Mouse (Mus musculus) bone marrow macrophage, adult 2 months (primary cell): ENCODE data around the gene Gm21915. TPM values are rescaled to one million over a fixed set of nuclear protein-coding genes. Genes with fewer than 3 reads are reported as not detected.

Source experiments
- H3K27ac ChIP-seq: 2 replicates; pipeline ENCODE4 v1.5.1; 2012; ENCODE audit warnings: low read depth, low read length; ENCODE audit not compliant: insufficient read depth
- H3K4me1 ChIP-seq: 2 replicates; pipeline ENCODE4 v1.6.1; 2012; ENCODE audit warnings: low read length; ENCODE audit not compliant: control insufficient read depth, insufficient read depth
- H3K4me3 ChIP-seq: 2 replicates; pipeline ENCODE4 v1.5.1; 2012; ENCODE audit warnings: mild to moderate bottlenecking, low read length, moderate library complexity; ENCODE audit not compliant: insufficient read depth
- CTCF ChIP-seq: IDR thresholded peaks from 2 replicates; pipeline ENCODE4 v1.5.1; 2012; ENCODE audit warnings: low read depth, mild to moderate bottlenecking, low read length, moderate library complexity
- POLR2A ChIP-seq: IDR thresholded peaks from 2 replicates; pipeline ENCODE4 v1.6.1; 2012; ENCODE audit warnings: mild to moderate bottlenecking, low read depth, low read length, borderline replicate concordance
- polyA plus RNA-seq: library from polyadenylated mRNA; stranded (reverse); fragments of >200 nt; gene quantifications from 2 replicates; pipeline ENCODE4 v1.2.4, GENCODE M21; 2012; ENCODE audit not compliant: missing spikeins, insufficient read depth, insufficient read length

Gene Gm21915
- polyA plus RNA-seq, 1 experiment = not detected

DNA sequence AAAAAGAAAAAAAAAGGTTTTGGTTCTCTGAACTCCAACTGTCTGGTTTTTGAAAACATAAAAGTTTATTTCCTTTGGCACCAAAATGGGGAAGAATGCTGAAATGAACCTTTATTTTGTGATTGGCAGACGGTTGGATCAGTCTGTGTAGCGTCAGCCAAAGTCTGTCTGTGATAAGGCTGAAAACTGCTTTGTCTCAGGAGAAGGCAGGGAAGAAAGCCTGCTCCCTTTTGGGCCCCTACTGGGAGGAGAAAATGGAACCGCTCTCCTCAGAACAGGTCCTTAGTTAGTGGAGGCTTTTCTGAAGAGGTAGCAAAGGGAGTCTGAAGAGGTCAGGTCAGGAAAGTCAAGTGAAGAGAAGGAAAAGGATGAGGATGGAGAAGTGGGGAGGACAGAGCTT lies 22.6 kb downstream of the Gm21915 start:
- no peak for TF ChIP-seq POLR2A
- TF ChIP-seq CTCF = no peak
- Histone ChIP-seq H3K4me3 (no peak overlapping the region), H3K4me1 (peaks cover 2% of the 10 kb centered on the region; the same call in 1 of the 2 replicates), H3K27ac (no peak overlapping the region)

DNA sequence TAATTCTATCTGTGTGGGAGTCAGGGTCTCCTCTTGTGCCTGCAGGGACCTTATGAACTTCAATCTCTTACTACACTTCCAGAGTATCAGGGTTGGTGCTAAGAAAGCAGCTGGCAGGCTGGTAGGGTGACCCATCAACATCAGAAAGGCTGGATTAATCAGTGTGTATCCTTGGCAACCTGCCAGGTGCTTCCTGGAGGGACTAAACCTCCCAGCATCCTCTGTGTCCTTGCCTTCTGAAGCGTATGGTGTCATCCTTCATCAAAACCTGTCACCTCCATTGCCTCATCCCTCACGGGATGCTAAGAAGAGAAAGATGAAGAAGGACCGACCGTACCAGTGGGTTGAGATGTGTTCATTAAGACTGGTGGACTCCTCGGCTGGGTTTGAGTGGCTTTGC lies 23.4 kb downstream of the Gm21915 start:
- peaks cover 4% of the 10 kb centered on the region for H3K4me1 ChIP-seq
- TF ChIP-seq POLR2A (no peak), CTCF (no peak)
- H3K4me3 ChIP-seq = no peak overlapping the region
- no peak overlapping the region for H3K27ac ChIP-seq

DNA sequence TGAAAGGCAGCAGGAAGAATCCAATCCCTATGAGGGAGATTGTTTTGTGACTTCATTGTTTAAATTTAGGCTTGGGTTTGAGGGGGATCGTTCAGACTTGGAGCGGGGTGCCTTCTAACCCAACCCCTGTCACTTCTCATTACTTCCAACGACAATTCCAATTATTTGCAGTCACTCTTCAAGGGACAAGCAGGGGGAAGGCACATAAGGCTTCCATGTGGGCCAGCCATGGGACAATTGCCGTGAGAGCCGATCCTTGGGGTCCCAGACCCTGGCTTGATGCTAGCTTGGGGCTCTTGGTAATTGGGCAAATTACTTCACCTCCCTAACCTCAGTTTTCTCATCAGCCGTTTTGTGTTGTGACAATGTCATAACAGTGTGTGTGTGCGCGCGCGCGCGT lies 23.9 kb downstream of the Gm21915 start:
- no peak overlapping the region for H3K27ac ChIP-seq
- no peak overlapping the region for H3K4me3 ChIP-seq
- peaks cover 9% of the 10 kb centered on the region for H3K4me1 ChIP-seq
- TF ChIP-seq POLR2A (no peak), CTCF (no peak)

DNA sequence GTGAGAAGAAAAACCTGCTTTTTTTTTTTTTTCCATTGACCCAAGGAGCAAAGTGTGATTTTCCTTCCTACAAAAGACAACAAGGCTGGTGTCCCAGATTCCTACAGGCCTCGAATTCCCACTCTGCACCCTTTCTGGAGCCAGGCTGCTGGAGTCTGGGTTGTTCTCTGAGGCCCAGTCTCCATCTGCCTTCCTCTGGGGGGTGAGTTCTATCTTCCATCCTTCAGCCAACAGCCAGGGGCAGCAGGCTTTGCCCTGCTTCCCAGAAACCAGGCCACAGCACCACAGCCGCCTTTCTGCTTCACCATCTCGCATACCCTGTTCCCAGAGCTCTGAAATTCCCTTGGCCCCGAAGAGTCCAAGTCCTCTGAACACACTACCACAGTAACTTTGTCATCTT lies 25.7 kb downstream of the Gm21915 start:
- peaks cover 10% of the 10 kb centered on the region for H3K4me1 ChIP-seq
- H3K27ac ChIP-seq = no peak overlapping the region
- no peak overlapping the region for H3K4me3 ChIP-seq
- no peak for TF ChIP-seq CTCF
- no peak for TF ChIP-seq POLR2A

DNA sequence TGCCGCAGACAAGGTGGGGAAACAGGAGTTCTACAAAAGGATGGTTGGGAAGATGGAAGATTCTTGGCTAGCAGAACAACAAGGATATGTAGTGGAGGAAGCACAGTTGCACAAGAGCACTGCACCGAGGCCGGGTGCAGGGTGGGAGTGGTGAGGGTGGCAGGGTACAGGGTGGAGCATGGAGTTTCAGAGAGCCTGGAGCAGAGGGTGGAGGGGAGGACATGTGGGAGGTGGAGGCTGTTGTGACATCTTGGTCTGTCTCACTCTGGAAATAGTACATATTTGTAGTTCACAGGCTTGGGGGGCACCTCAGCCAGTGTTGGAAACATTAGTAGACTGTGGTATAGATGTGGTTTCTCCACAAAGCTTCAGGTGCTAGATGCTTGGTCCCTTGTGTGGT lies 28.8 kb downstream of the Gm21915 start:
- peaks cover 12% of the 10 kb centered on the region for H3K4me1 ChIP-seq
- no peak for TF ChIP-seq POLR2A
- no peak for TF ChIP-seq CTCF
- H3K4me3 ChIP-seq = no peak overlapping the region
- H3K27ac ChIP-seq = no peak overlapping the region

DNA sequence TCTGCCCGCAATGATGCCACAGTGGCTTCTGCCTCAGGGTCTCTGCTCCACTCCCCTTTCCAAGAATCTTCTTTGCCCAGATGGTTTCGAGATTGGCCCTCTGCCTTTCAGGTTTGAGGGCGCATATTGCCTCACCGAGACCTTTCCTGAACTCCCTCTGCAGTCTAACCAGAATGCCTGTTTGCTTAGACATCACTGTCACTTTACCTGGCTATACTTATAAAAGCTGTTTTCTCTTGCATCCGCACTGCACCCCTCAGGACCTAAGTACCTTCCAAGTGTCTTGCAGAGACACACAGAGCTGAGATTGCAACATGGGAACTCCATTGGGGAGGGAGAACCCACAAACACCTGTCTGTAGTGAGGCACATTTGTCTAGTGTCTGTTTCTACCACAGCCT lies 29.8 kb downstream of the Gm21915 start:
- Histone ChIP-seq H3K27ac (no peak overlapping the region), H3K4me1 (peaks cover 12% of the 10 kb centered on the region), H3K4me3 (no peak overlapping the region)
- no peak for TF ChIP-seq POLR2A

DNA sequence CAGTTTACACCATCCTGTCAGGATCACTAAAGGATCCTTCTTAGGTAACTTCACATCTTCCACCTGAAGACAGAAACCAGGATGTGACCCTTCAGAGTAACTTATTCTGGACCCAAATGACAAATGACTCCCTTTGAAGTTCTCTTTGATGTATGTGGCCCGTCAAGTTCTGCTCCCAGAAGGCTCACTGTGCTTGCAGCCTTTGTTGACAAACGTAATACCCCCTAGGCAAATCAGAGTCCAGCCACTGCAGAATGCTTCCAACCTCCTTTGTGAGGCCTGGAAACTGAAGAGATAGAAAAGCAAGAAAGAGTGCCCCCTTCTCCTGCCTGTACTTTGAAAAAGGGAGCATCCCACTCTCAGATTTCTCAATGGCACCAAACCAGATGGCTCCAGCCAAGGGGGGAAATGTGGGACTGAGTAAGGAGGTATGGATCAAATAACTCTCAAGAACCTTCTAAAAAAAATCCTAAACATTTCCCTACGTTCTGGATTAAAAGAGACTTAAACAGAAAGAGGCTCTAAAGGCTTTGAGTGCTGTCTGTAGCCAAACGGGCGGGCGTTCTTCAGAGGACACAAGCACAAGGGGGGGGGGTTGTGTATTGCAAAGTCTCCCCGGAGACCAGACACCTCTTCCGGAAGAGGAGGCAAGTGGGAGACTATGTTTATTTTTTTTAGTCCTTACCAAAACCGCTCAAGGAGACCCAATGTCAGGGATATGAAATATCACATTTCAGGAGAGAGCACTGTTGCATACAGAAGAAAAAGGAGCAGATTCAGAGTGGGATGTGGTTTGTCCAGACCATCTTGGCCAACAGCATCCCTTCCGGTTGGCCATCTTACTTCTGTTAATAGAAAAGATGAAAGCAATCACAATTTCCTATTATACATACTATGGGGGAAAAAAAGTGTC lies 34.2 kb downstream of the Gm21915 start:
- H3K4me1 ChIP-seq = peaks cover 16% of the 10 kb centered on the region
- H3K4me3 ChIP-seq = no peak overlapping the region
- no peak for TF ChIP-seq CTCF
- no peak for TF ChIP-seq POLR2A
- H3K27ac ChIP-seq = no peak overlapping the region

DNA sequence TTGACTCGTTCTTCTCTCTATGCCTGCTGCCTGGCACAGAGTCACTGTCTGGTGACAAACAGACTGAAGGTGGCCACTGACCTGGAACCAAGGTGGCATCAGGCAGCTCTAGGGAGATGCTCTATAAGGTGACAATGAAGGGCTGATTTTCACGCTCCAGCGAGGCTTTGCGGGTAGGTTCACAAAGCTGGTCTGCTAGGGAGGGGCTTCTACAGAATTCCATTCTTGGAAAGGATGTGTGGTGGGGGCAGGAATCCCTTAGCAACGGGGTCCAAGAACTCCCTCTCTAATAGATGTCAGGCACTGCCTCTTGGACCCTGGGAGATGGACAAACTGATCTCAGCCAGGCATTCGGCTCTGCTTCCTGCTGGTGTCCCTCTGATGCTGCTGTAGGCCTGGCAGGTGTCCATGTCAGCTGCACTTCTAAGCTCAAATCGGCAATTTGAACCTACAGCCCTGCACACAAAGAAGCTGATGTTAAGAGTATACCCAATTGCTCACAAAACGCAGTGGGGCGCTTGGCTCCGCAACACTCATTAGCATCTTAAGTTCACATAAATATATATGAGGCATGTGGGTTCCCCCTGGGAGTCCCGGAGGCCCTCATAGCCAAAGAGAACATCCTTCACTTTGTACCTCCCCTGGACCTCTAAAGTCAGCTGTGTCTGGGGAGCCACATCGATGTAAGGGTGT lies 38.2 kb downstream of the Gm21915 start:
- Histone ChIP-seq H3K27ac (no peak overlapping the region), H3K4me3 (no peak overlapping the region), H3K4me1 (peaks cover 21% of the 10 kb centered on the region)
- TF ChIP-seq CTCF (no peak), POLR2A (no peak)

DNA sequence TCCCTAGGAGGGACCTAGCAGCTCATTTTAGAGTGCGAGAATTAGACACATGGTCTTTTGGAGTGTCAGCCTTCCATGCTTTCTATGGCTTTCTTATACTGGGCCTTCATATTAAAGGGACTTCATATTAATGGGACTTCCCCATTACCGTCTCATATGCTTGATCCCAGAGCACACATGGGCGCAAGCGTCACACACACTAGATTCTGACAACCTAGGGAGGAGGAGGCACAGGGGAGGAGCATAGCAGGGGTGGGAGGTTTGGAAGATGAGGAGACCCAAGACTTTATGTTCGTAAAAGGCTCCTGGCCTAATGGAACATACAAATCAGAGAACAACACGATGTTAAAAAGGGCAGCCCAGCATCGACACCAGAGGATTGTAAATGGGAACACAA lies 38.7 kb downstream of the Gm21915 start:
- H3K27ac ChIP-seq = 0 out of 2 replicates have a peak overlapping the region, but pooled peaks have one; percentile 68
- TF ChIP-seq POLR2A (no peak), CTCF (no peak)
- no peak overlapping the region for H3K4me3 ChIP-seq
- peaks cover 21% of the 10 kb centered on the region for H3K4me1 ChIP-seq

DNA sequence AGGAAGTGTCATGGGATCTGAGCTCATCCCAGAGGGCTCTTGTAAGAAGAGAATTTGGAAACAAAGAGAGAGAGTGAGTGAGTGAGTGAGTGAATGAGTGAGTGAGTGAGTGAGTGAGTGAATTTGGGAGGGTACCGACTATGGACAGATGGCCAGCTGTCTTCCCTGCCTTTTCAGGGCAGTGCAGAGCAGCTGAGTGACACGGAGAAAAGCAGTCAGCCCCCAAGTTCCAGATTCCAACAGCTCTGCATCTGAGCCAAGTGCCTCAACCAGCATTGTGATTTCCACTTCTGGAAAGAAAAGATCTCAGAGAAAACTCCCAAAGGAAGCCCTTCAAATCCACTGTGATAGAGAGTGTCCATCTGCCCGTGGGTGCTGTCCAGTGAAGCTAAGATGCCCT lies 39.2 kb downstream of the Gm21915 start:
- TF ChIP-seq CTCF = no peak
- no peak for TF ChIP-seq POLR2A
- Histone ChIP-seq H3K27ac (peak overlapping the region; percentile 68), H3K4me1 (peaks cover 21% of the 10 kb centered on the region), H3K4me3 (no peak overlapping the region)
